Mouse (Mus musculus): Measurements from ENCODE around the gene Frmd4a.

The Frmd4a gene

DNA sequence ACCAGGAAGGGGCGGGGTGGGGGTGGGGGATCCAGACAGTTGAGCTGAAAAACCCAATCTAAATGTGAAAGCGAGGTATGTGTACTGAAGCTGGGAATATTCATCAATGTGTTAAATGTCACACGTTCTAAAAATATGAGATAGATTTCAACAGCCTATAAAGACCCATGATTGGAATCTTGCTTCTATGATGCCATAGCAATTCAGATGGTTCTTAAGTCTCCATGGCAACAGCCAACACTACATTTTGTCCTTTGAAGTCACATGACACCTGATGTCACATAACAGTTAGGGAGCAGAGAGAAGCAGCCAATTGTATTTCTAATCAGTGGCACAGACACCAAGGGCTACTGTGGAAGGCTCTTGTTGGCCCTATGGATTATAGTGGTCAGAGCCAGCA is 120.0 kb downstream of the Frmd4a start:
- DNase-seq (ENCODE audit: extremely low spot score) = no peak

DNA sequence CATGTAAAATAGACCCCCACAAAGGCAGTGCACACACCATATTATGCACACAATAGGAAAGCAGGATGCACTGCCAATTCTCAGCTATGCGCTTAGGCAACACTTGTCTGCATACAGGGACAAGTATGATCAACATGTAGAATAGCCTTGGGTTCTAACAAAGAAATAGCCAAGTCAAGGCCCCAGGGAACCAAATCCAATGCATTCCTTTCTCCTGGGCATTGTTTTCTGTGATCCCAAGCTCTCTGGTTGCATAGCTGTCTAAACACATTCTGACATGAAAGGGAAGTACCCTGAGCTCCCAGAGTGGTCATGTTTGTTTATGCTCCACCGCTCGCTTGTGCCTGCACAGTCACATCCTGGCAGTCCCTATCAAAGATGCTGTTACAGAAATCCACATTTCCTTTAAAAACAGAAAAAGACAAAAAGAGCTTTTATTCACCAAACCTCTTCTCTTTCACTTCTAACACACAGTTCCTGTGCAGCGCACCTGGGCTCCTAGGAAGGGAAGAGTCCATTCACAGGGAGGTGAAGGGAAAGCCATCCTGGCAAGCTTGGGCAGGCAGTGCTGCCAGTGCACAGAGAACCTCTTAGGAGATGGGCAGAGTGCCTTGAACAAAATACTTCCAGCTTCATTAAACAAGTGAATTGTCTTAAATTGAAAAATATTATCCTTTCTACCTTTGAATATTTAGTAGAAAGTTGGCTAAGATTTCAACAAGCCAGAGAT is 124.9 kb downstream of the Frmd4a start:
- peak; percentile 42 for DNase-seq (ENCODE audit: extremely low spot score)

DNA sequence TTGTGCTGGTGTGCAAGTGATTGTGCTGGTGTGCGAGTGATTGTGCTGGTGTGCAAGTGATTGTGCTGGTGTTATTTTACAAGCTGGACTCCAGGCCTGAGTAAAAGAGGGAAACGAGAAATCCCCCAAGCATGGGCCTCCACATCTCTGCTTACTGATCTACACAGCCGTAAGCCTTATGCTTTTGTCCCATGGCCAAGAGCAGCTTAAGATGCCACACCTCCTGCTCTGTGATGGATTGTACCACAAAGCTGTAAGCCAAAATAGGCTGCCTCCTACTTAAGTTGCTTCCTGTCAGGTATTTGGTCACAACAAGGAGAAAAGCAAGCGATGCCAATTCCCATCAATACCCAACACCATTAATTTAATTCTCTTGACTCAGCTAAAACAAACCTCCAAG is 126.9 kb downstream of the Frmd4a start:
- no peak for DNase-seq (ENCODE audit: extremely low spot score)

DNA sequence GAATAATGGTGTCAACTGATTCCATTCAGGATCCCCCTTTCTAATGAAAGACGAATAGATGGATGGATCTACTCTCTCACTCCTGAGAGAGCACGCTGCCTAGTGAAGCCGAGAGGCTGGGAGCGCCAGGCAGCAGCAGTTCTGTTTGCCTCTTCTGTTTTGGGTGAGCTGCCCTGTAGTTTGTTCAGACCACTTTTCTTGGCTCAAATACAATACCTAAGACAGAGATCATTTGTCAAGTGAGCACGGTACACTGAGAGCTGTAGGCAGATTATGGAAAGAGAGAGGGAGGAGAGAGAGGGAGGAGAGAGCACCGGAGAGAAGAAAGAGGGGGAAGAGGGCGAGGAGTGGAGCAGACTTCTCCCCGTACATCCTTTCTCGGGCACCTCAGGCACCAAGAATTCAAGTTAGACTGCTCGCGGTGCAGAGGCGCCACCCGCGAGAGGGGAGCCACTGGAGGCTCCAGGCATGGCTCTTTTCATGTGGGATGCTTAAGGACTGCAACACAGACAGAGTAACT is 135.1 kb downstream of the Frmd4a start:
- peak; percentile 55 for DNase-seq (ENCODE audit: extremely low spot score)

DNA sequence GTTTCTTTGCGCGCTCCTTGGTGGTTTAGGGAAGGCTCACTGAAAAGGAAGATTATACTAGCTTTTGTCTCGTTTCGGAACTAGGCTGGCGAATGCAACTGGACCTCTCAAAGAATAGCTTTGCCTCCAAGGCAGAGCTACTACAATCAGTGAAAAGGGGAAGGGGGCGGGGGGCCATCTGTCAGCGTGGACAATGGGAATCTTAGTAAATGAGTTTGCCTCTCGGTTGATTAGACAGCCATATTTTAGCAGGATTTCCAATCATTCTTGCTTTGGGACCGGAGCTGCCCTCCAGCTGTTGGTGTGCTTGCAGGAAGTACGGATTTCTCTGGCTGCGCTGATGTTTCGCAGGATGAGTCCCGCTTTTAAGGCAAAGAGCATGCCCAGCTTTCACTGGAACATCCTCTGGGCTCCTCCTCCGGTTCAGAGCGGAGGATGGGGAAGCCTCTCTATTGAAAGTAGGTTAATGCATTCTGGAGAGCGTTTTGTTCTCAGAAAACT is 135.7 kb downstream of the Frmd4a start:
- peak; percentile 69 for DNase-seq (ENCODE audit: extremely low spot score)

DNA sequence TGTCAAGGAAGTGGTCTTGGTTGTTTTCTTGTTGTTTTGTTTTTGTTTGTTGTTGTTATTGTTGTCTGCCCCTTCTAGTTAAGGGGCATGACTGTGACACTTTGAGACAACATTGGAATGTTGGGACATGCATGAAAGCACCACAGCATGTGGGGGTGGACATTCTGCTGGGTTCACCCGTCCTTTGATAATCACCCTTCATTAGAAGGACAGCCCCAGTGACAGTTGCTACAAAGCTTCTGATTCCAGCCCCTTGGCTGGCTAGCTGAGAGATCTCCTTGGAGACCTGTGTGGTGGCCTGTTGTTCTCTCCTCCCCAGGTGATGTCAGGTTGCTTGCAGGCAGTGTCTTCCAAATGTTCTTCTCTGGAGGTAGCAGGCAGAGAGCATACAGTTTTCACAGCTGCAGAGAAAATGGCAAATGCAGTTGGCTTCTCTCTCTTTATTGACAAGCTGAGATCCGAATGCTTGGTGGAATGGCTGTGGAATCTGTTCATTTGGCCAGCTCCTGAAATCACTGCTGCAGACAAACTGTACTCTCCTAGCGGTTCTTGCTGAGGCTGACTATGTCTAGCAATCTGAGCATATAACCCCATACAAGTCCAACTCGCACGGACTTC is 136.6 kb downstream of the Frmd4a start:
- DNase-seq (ENCODE audit: extremely low spot score) = peak; percentile 15

DNA sequence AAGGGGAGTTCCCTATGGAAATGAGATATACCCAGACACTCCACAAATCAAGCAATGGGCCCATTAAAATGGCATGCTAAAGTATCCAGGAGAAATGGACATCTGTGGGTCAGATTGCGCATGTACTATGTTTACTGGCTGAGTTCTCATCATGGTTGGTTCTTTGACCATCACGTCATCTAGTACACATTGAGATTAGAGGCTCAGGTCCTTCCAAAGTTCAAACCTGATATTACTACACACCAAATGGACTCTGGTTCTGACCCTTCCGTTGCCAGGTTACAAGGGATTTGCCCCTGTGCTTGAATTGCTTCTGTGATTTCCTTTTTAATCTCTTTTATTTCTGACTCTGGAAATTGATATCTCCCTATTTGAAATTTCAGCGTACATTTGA is 137.1 kb downstream of the Frmd4a start:
- DNase-seq (ENCODE audit: extremely low spot score) = no peak

DNA sequence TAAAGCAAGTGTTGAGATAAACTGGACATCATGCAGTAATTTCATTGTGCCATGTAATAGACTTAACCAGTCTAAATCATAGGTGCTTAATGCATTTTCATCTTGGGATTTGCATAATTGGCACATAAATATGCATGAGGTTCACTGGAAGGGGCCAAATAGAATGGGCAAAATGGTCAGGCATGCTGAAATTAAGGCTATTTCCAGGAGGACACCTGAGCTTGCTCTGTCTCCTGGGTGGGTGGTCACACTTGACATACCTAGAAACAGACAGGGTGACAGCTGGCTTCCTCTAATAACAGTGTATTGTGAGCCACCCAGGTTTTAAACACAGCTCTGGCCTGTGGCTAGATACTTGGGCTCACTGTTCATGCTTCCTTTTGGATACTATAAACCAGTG is 137.9 kb downstream of the Frmd4a start:
- DNase-seq (ENCODE audit: extremely low spot score) = no peak

DNA sequence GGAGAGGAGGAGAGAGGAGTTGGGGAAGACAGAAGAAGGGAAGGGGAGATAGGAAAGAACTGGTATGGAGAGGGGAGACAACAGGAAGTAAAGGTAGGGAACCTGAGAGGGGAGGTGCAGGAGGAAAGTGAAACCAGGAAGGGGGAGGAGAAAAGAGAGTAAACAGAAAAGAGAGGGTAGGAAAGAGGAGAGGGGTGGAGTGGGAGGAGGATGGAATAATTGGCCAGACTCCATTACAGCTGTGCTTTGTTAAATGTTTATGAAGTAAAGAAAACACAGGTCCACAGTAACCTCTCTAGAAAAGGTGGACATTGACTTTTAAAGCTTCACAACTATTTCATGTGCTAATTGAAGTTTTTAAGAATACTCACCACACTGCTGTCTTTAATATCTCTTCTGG is 139.0 kb downstream of the Frmd4a start:
- no peak for DNase-seq (ENCODE audit: extremely low spot score)

DNA sequence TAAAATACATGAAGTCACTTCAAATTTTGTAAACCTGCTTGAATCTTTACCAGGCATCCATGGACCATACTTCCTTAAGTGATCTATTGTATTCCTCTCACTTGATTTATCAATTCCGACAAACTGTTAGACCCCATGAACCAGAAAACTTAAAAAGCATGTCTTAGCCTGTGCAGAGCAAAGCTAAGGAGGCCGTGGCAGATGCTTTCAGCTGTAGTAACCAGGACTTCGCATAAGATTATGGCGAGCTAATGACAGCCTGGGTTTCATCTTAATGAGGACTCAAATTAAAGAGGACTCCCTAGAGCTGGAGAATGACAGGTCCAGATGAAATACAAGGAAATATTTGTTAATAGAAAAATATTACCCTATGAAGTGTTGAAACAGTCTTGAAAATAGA is 139.9 kb downstream of the Frmd4a start:
- no peak for DNase-seq (ENCODE audit: extremely low spot score)

DNA sequence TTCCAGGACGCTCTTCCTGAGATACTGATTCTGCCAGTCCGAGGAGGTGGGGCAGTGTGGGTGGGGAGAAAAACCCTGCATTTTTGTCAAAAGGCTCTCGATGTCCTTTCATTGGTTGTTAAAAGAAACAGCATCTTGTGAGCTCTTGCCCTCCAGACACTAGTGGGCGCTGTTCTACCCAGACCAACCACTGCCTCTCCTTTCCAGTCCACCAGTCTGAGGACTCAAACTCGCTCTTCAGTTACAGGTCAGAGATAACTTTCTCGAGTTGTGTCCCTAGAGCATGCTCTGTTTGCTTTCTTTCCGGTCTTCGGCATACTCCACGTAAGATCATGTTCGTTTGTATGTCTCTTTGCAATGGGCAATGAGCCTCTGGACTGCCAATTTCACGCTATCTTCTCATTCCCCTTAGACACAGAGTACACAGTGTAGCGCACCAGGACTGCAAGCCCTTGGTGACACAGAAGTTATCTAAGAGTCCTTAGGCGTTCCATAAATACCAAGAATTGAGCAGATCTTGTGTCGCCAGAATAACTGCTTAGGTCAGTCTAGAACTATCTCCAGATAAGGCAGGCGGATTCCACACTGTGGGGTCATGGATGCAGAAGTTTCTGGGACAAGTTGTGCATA is 142.2 kb downstream of the Frmd4a start:
- no peak for DNase-seq (ENCODE audit: extremely low spot score)

DNA sequence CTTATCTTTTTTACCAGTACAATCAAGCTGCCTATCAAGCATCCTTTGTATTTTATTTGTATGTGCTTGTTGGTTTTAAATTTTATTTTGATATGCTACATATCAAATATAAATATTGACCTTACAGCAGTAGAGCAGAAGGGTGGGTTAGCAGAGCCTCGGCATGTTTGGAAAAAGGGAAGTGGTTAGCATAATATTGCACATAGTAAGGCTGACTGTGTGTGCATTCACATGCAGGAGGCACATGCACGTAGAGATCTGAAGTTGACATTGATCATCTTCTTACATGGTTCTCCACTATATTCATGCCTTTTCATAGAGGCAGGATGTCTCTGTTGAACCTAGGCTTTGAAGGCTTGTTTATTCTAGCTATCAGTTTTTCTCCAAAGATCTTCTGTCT is 148.7 kb downstream of the Frmd4a start:
- DNase-seq (ENCODE audit: extremely low spot score) = no peak

DNA sequence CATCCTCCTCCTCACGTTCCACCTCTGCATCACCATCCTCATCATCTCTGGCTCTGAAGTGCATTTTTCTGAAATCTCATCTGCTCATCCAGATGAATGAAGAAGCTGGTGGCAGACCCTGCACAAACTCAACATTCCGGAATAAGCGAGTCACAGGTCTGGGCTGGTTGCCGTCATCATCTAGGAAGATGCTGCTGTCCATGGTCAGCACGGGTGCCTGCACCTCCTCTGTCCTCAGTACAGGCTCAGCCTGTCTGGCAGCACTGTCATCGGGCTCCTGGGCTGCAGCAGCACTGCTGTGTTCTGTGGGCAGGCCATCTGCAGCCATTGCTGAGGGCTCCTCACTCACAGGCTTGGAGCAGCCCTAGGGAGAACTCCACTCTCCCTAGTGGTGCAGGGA is 149.6 kb downstream of the Frmd4a start:
- DNase-seq (ENCODE audit: extremely low spot score) = no peak

DNA sequence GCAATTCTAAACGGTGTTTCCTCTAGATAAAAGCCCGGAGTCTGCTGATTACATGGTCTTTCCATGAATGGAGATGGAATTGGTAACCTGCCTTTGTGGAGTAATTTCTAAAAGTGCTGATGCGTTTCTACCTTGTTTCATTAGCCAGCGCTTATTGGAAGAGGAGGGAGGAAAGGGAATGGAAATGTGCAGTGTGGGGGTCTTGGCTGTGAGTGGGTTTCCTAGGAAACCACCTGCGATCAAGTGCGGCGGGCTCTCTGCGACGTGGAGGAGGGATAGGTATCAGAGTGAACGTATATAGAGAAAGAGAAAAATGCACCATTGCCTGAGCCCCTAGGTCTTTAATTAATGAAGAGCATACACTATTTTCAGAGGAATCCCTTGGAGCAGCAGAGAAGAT is 152.2 kb downstream of the Frmd4a start:
- DNase-seq (ENCODE audit: extremely low spot score) = no peak

DNA sequence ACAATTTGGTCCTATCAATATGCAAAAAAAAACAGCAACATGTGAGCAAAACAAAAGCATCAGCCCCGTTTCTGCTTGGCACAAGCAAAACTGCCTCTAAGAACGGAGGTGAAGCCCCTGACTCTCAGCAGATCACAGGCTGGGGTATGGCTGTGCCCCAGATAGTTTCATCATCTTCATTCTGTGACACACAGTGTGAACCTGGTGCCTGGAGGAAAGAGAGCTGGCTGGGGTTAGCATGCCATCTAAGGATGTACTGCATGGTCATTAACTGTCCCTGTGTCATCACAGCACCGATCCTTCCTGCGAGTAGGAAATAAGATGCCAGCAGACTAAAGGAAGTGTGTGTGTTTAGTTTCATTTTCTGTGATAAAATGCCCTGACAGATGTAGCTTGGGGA is 152.7 kb downstream of the Frmd4a start:
- DNase-seq (ENCODE audit: extremely low spot score) = no peak

DNA sequence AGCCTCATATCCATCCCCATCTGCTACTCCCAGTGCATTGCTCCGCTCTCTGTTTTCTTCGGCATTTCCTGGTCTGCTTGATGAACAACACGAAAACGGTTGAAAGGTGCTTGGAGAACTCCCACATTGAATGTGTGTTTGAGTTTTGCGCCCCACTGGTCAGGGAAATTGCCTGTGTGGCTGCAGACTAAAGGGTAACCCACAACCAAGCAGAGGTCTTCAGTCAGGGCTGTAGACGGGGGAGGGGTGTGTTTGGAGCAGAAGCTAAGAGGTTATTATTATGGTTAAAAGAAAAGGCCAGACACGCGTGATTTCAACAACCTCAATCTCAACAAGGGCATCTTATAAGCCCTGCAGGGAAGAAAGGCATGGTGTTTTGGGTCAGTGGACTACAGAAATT is 167.5 kb downstream of the Frmd4a start:
- DNase-seq (ENCODE audit: extremely low spot score) = no peak

DNA sequence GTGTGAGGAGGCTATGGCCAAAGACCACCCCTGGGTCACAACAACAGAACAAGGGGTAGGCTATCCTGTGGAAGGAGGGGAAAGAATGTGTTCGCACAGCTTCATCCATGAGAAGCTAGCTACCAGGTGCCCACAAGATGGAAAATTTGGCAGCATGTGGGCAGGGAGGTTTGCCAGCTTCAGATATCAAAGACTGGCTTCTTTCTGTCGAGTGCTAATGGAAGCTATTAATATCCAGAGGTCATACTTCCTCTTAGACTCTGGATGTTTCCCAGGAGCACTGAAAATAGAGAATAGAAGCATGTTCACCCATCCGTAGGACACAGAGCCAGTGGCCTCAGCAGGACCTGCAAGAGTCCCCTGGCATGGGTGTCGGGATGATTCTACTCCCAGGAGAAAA is 170.0 kb downstream of the Frmd4a start:
- DNase-seq (ENCODE audit: extremely low spot score) = no peak

DNA sequence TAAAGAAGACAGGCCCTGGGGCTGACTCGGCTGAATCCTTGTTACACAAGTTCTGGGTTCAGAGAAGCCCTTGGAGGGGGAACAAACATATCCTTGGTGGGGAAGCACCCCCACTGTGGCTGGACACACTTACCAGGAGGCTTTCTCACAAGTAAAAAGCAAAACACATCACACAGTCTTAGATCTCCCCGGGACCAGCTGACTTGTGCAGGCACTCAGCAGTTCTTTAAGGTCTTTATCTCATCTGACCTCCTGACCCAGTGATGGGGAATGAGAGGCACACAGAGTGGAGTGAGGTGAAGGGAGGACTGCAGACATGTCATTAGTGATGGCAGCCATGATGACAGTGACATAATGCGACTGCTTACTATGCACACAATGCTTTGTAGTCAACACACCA is 170.8 kb downstream of the Frmd4a start:
- peak; percentile 20 for DNase-seq (ENCODE audit: extremely low spot score)

DNA sequence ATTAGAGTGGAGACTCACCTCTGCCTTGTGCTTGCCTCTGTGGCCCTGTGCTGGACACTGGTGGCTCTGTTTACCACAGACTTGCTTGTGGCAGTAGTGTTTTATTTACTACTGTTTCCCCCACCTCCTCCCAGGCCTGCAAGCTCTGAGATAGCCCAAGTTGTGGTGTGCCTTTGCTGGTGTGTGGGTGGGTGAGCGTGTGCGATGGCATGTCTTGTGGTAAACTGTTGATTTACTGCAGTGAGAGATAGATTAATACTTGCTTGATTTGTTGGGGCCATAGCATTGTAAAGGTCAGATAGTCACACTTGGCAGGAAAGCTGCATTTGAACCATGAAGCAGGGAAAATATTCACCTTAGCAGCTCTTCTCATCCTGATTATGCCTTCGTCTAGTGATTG is 172.8 kb downstream of the Frmd4a start:
- no peak for DNase-seq (ENCODE audit: extremely low spot score)

DNA sequence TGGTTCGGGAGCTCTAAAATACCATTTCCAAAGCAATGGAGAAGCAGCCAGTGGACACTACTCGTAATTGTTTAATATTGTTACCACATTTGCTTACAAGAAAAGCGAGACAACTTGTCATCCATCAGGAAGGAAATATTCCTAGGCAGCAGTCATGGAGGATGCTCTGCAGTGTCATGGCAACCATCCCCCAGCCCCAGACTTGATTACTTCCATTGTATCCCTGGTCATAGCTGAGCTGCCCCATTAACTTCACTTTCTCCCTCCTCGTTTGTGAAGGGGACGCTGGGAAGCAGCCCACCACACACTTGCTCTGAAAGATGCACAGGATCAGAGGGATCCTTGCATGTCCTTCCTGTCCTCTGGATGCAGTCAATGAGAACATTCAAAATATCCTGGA is 173.5 kb downstream of the Frmd4a start:
- DNase-seq (ENCODE audit: extremely low spot score) = peak; percentile 12

DNA sequence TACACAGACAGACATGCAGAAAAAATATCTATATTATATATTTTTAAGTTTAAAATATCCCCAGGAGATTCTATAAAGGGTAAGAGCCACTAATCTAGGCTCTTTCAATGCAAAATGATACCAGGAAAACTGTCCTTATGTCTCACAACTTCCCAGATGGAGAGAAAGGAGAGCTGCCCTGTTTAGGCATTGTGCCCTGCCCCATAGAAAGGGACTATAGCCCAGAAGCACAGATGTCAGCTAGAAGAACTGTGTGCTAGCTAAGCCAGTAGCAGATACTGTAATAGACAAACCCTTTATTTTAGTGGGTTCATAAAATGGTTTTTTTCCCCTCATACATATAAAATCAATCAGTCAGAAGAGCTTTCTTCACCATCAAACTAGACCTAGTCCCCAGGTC is 175.7 kb downstream of the Frmd4a start:
- no peak for DNase-seq (ENCODE audit: extremely low spot score)

DNA sequence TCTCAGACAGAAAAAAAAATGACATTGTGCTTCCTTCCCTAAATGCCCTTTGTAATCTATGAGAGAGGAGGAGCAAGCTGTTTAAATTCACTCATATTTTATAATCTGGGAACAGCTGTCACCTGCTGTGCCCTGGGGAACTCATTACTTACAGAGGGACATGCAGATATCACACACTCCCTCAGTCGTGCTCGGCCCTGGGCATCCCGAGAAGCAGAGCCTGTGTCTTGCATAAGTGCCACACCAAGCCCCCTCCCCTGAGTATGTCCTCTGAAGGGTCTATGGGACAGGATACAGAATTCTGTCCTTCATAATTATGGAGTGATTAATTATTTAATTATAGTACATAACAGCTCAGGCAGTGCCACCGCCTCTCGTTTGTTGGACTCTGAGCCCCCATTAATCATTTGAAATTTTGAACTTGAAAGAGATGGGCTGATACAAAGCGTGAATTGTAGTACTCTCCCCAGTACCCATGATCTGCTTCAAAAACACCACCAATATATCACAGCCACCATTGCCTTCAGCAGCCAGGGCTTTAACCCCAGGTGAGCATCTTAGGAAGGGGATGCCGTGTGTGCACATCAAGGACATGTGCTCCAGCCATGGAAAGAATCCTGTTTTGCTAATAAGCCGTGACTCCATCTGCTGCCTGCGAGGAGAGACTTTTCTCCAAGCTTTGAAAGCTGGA is 177.0 kb downstream of the Frmd4a start:
- no peak for DNase-seq (ENCODE audit: extremely low spot score)

Measured in embryo, embryonic 9.5 days (tissue).